Mouse (Mus musculus): ENCODE data around the gene Dag1. TPM values are rescaled to one million over a fixed set of nuclear protein-coding genes. Genes with fewer than 3 reads are reported as not detected.

Gene Dag1
- total and polyA plus RNA-seq, 3 experiments = 6.1 to 21.9 (median 13.5) TPM

DNA sequence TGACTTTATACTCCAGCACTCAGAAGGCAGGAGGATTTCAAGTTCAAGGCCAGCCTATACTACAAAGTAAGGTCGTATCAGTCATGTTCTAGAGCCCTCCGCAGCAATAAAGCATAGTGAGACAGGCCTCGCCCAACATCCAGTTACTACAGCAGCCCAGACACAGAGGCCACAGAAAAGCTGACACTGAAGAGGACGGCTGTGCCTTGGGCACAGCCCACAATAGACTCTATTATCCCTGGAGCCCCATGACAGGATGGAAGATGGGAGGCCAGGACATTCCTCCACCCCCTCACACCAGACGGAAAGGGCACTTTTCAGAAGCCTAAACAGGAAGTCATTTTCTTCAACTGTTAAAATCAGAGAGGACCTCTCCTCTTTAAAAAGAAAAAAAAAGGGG is 14.8 kb downstream of the Dag1 start:
- no peak for ATAC-seq (ENCODE audit: extremely low read depth, insufficient number of reproducible peaks, low FRiP score, poor library complexity, severe bottlenecking)
- peaks cover 51% of the 10 kb centered on the region for H3K36me3 ChIP-seq (replicated peaks)
- no peak for DNase-seq (ENCODE audit: low spot score)
- H3K4me1 ChIP-seq (ENCODE audit: insufficient read depth, low read depth, low read length) = no peaks in the 10 kb centered on the region
- no peaks in the 10 kb centered on the region for H3K27me3 ChIP-seq (ENCODE audit: insufficient read depth, low read length)
- no peak overlapping the region for H3K4me3 ChIP-seq (ENCODE audit: low read depth, low read length)
- TF ChIP-seq GATA2 (IDR thresholded peaks at IDR 0.05; ENCODE audit: borderline replicate concordance, low read depth, low read length) = no peak
- no peak for TF ChIP-seq POLR2AphosphoS5 (IDR thresholded peaks at IDR 0.05; ENCODE audit: insufficient replicate concordance, low read depth, low read length)
- no peak for TF ChIP-seq GATA1 (IDR thresholded peaks at IDR 0.05; ENCODE audit: borderline replicate concordance, low read length)
- TF ChIP-seq CTCF (IDR thresholded peaks at IDR 0.05; ENCODE audit: low read depth, low read length) = no peak
- TF ChIP-seq TAL1 (conservative IDR thresholded peaks at IDR 0.05; ENCODE audit: low read depth, low read length) = no peak
- no peaks in the 10 kb centered on the region for H3K9me3 ChIP-seq (replicated peaks)

DNA sequence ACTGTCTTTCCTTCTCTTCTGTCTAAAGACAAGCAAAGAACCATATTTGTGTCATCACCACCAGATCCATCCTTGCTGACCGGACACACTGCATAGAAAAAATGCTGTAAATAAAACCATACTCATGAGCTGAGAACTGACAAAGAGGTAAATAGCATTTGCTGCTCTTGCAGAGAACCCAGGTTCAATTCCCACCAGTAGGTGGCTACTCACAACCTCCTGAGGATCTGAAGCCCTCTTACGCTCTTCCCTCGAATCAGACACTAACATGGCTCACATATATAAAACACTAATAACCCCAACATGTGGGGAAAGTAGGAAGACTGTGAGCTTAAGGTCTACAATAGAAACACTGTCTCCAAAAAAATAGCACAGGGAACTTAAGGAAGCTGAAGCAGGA is 18.8 kb downstream of the Dag1 start:
- Histone ChIP-seq H3K27me3 (ENCODE audit: insufficient read depth, low read length) (no peaks in the 10 kb centered on the region), H3K36me3 (replicated peaks) (peaks cover 34% of the 10 kb centered on the region), H3K9me3 (replicated peaks) (no peaks in the 10 kb centered on the region), H3K4me1 (ENCODE audit: insufficient read depth, low read depth, low read length) (no peaks in the 10 kb centered on the region), H3K4me3 (ENCODE audit: low read depth, low read length) (no peak overlapping the region)
- no peak for DNase-seq (ENCODE audit: low spot score)
- TF ChIP-seq TAL1 (conservative IDR thresholded peaks at IDR 0.05; ENCODE audit: low read depth, low read length) (no peak), CTCF (IDR thresholded peaks at IDR 0.05; ENCODE audit: low read depth, low read length) (no peak), GATA1 (IDR thresholded peaks at IDR 0.05; ENCODE audit: borderline replicate concordance, low read length) (no peak), POLR2AphosphoS5 (IDR thresholded peaks at IDR 0.05; ENCODE audit: insufficient replicate concordance, low read depth, low read length) (no peak), GATA2 (IDR thresholded peaks at IDR 0.05; ENCODE audit: borderline replicate concordance, low read depth, low read length) (no peak)
- no peak for ATAC-seq (ENCODE audit: extremely low read depth, insufficient number of reproducible peaks, low FRiP score, poor library complexity, severe bottlenecking)

DNA sequence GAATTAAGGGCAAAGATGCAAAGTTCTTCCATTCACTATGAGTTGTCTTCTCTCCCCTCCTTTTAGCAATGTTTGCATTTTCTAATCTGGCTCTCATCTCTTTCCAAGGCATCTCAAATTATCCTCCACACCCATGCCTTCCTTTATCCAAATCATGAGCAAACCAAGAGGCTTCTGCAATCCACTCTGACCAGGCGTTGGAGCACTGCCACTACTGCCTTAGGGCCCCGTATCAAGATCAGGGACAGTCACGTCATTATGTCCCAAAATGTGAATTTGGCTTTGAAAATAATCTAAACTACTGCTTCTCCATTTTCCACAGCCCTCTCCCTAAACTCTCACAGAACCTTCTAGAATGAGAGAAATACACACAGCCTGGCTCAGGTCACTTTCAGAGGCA is 19.2 kb downstream of the Dag1 start:
- H3K4me1 ChIP-seq (ENCODE audit: insufficient read depth, low read depth, low read length) = no peaks in the 10 kb centered on the region
- no peaks in the 10 kb centered on the region for H3K27me3 ChIP-seq (ENCODE audit: insufficient read depth, low read length)
- ATAC-seq (ENCODE audit: extremely low read depth, insufficient number of reproducible peaks, low FRiP score, poor library complexity, severe bottlenecking) (no peak), DNase-seq (ENCODE audit: low spot score) (no peak)
- no peaks in the 10 kb centered on the region for H3K9me3 ChIP-seq (replicated peaks)
- no peak overlapping the region for H3K4me3 ChIP-seq (ENCODE audit: low read depth, low read length)
- H3K36me3 ChIP-seq (replicated peaks) = peaks cover 34% of the 10 kb centered on the region
- TF ChIP-seq CTCF (IDR thresholded peaks at IDR 0.05; ENCODE audit: low read depth, low read length) (no peak), TAL1 (conservative IDR thresholded peaks at IDR 0.05; ENCODE audit: low read depth, low read length) (no peak), GATA2 (IDR thresholded peaks at IDR 0.05; ENCODE audit: borderline replicate concordance, low read depth, low read length) (no peak), POLR2AphosphoS5 (IDR thresholded peaks at IDR 0.05; ENCODE audit: insufficient replicate concordance, low read depth, low read length) (no peak), GATA1 (IDR thresholded peaks at IDR 0.05; ENCODE audit: borderline replicate concordance, low read length) (no peak)

DNA sequence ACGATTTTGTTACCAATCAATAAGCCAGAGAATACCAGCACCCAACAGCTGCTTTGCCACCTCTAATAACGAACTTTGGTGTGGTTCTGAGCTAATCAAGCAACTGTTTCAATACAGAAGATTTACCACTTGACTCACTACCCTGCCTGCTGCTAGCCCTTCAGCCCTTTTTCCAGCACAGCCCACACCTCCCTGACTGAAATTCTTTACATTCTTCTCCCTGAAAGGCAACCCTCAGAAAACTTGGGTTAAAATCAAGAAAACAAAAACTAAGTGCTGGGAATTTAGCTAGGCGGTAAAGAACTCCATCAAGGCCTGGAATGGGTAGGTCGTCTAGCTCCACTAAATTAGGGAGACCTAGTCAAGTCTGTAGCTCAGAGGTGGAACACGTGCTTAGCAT is 23.8 kb downstream of the Dag1 start:
- DNase-seq (ENCODE audit: low spot score) (no peak), ATAC-seq (ENCODE audit: extremely low read depth, insufficient number of reproducible peaks, low FRiP score, poor library complexity, severe bottlenecking) (no peak)
- H3K4me3 ChIP-seq (ENCODE audit: low read depth, low read length) = no peak overlapping the region
- 0 out of 2 replicates have a peak, but pooled peaks cover 2% of the 10 kb centered on the region for H3K4me1 ChIP-seq (ENCODE audit: insufficient read depth, low read depth, low read length)
- TF ChIP-seq GATA1 (IDR thresholded peaks at IDR 0.05; ENCODE audit: borderline replicate concordance, low read length) = no peak
- no peak for TF ChIP-seq GATA2 (IDR thresholded peaks at IDR 0.05; ENCODE audit: borderline replicate concordance, low read depth, low read length)
- H3K27me3 ChIP-seq (ENCODE audit: insufficient read depth, low read length) = no peaks in the 10 kb centered on the region
- peaks cover 19% of the 10 kb centered on the region for H3K36me3 ChIP-seq (replicated peaks)
- H3K9me3 ChIP-seq (replicated peaks) = no peaks in the 10 kb centered on the region

DNA sequence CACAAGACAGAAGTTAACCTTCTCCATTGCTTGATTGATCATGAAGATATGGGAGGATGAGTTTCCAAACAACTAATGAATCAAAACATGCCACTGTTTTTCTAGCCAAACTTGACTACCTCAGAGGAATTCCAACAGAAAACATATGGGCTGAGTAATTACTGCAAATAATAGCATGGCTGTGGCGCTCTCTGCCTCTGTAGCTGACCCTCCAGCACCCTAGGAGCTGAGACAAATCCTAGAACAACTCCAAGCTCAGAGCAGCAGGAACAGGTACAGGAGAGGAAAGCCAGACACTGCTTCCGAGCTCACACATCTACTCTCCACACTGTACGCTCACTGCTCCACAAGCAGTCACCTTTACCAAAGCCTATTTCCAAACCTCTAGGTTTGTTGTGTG is 24.9 kb downstream of the Dag1 start:
- H3K4me1 ChIP-seq (ENCODE audit: insufficient read depth, low read depth, low read length) = 0 out of 2 replicates have a peak, but pooled peaks cover 2% of the 10 kb centered on the region
- DNase-seq (ENCODE audit: low spot score) (no peak), ATAC-seq (ENCODE audit: extremely low read depth, insufficient number of reproducible peaks, low FRiP score, poor library complexity, severe bottlenecking) (no peak)
- H3K9me3 ChIP-seq (replicated peaks) = no peaks in the 10 kb centered on the region
- no peaks in the 10 kb centered on the region for H3K27me3 ChIP-seq (ENCODE audit: insufficient read depth, low read length)
- H3K4me3 ChIP-seq (ENCODE audit: low read depth, low read length) = no peak overlapping the region
- TF ChIP-seq CTCF (IDR thresholded peaks at IDR 0.05; ENCODE audit: low read depth, low read length) = no peak
- TF ChIP-seq TAL1 (conservative IDR thresholded peaks at IDR 0.05; ENCODE audit: low read depth, low read length) = no peak
- TF ChIP-seq POLR2AphosphoS5 (IDR thresholded peaks at IDR 0.05; ENCODE audit: insufficient replicate concordance, low read depth, low read length) = no peak
- TF ChIP-seq GATA1 (IDR thresholded peaks at IDR 0.05; ENCODE audit: borderline replicate concordance, low read length) = no peak
- no peak for TF ChIP-seq GATA2 (IDR thresholded peaks at IDR 0.05; ENCODE audit: borderline replicate concordance, low read depth, low read length)
- peaks cover 26% of the 10 kb centered on the region for H3K36me3 ChIP-seq (replicated peaks)

DNA sequence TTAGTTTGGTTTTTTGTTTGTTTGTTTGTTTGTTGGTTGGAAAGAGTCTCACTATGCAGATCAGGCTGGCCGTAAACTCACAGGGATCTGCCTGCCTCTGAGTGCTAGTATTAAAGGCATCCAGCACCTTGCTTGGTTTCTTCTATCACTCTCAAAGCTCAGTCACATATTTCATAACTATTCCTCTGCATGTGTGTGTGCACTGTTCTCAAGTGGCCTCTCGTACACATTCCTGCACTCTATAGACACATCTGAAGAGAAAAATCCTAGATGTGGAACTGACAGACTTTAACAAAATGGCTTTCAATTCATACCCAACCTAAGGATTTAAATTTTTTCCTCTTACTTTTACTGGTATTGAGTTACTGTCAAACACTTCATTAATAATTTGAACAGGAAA is 25.4 kb downstream of the Dag1 start:
- DNase-seq (ENCODE audit: low spot score) = no peak
- H3K36me3 ChIP-seq (replicated peaks) = peaks cover 26% of the 10 kb centered on the region
- TF ChIP-seq GATA1 (IDR thresholded peaks at IDR 0.05; ENCODE audit: borderline replicate concordance, low read length) (no peak), GATA2 (IDR thresholded peaks at IDR 0.05; ENCODE audit: borderline replicate concordance, low read depth, low read length) (no peak), CTCF (IDR thresholded peaks at IDR 0.05; ENCODE audit: low read depth, low read length) (no peak), TAL1 (conservative IDR thresholded peaks at IDR 0.05; ENCODE audit: low read depth, low read length) (no peak), POLR2AphosphoS5 (IDR thresholded peaks at IDR 0.05; ENCODE audit: insufficient replicate concordance, low read depth, low read length) (no peak)
- no peak overlapping the region for H3K4me3 ChIP-seq (ENCODE audit: low read depth, low read length)
- H3K27me3 ChIP-seq (ENCODE audit: insufficient read depth, low read length) = no peaks in the 10 kb centered on the region
- 0 out of 2 replicates have a peak, but pooled peaks cover 2% of the 10 kb centered on the region for H3K4me1 ChIP-seq (ENCODE audit: insufficient read depth, low read depth, low read length)
- H3K9me3 ChIP-seq (replicated peaks) = no peaks in the 10 kb centered on the region
- no peak for ATAC-seq (ENCODE audit: extremely low read depth, insufficient number of reproducible peaks, low FRiP score, poor library complexity, severe bottlenecking)
